Mouse (Mus musculus) telencephalon, adult 2 months (tissue): Measurements from ENCODE around the gene Nfya.
"Not testable (repeated sequence)": the region's sequence is repeated elsewhere in the genome, so short reads cannot be mapped to it uniquely, and the experiment has no call there.

Experiments
- DNase-seq: peaks from one replicate; pipeline ENCODE4 v3.0.0-alpha.2; 2011; ENCODE audit warnings: low read depth, low spot score

Gene Nfya

DNA sequence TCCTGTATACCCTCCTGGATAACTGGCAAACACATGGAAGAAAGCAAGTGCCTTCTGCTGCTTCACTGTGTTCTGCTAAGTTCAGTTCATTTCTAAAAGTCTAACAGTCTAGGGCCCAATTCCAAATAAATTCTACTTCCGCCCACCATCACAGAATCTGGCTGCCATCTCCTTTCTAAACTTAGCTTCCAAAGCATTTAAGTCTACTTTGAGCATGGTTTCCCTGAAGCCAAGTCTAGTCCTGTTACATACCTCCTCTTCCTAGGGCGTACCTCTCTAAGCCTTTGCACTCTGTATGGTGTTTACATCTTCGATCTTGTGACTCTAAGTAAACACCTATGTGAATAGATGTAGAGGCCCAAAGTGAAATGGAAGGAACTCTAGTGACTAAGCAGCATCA lies 17.1 kb downstream of the Nfya start:
- peak; percentile 92 for DNase-seq

DNA sequence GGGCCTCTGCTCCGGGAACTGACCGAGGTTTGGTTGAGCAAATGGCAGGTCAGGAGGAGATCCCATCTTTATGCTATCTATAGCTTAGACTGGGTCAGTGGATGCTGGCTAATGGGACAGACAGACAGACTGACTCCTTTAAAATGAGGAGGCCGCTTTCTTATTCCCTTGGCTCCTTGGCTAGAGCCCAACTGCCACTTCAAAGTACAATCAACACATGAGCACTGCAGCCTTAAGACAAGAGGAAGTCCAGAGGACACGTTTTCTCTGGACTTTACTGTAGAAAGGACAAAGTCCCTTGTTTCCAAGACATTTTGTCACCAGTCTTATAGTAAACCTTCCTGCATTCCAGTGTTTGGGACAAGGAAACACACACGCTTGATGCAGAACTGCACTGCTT lies 18.3 kb downstream of the Nfya start:
- no peak for DNase-seq

DNA sequence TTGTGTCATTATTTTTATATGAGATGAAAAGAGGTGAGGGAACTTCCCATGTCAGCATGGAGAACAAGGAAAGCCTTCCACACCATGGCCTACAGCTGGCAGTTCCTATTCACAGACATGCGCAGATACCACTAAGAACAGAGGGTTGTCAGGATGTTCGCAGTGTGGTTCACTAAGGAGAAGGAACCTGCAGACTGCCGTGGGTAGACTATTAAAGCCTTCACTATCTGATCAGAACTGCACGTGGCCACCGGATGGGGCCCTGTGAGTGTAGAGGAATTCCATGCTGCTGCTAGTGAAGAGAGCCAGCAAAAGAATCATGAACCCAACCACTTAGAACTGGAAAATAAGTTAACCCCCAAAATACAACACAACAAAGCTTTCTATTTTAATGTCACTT lies 20.3 kb downstream of the Nfya start:
- no peak for DNase-seq

DNA sequence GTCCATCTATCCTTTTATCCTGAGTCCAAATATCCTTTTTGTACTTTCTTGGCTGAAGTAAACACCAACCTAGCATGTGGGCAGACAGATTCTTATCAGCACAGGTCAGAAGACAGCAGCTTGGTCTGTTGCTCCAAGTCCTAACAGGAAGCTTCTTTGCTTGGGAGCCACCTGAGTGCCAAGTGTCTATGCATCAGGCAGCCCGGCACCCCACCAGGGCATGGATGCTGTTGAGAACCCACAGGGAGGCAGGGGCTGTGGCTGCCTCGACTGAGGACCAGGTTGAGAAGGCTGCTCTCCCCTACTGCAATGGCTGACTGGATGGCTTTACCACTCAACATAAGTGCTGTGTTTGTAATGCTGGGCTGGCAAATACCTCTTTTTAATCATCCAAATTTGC lies 21.0 kb downstream of the Nfya start:
- no peak for DNase-seq

DNA sequence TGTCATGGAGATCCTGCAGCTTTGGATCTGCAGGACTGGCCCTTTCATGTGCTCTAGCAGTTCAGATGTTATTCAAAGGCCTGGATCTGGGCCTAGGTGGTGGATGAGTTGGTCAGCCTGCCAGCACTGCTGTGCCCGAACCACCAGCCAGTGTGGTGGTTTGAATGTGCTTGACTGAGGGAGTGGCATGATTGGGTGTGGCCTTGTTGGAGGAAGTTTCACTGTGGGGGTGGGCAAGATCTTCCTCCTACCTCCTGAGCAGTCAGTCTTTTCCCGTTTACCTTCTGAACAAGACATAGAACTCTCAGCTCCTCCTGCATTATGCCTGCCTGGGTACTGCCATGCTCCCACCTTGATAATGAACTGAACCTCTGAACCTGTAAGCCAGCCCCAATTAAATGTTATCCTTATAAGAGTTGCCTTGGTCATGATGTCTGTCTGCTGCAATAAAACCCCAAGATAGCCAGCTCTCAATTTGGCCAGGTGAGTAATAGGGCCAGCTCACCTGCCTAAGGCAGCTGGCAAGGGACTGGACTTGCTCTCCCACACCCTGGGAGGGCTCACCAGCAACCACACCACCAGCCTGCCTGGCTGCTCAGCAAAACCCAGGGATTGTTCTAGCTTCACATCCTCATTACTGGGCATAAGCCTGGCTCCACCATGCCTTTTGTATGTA lies 23.8 kb downstream of the Nfya start:
- no peak for DNase-seq

DNA sequence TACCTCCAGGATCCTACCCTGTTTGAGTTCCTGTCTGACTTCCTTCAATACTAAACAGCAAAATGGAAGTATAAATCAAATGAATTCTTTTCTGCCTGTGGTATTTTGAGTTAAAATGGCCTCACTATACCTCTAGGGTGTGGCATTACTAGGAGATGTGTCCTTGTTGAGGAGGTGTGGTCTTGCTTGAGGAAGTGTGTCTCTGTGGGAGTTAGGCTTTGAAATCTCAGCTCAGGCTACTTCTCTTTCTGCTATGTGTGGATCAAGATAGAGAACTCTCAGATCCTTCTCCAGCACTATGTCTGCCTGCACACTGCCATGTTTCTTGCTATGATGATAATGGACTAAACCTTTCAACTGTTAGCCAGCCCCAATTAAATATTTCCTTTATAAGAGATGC lies 30.7 kb downstream of the Nfya start:
- DNase-seq: no peak

DNA sequence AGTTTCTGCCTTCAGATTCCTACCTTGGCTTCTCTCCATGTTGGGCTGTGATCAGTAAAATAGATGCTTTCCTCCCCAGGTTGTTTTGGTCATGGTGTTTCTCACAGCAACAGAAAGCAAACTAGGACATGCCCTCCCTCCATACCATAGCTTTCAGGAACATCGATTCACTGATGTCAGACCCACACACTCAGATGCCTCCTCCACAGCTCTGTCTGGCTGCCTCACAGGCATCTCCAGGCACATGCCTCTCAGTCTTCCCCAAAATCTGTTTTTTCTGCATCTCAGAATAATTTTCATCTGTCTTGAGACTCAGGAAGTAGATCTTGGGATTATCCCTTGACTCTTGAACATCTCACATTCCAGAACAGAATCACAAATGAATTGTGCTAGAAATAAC lies 33.6 kb downstream of the Nfya start:
- peak; percentile 64 for DNase-seq

DNA sequence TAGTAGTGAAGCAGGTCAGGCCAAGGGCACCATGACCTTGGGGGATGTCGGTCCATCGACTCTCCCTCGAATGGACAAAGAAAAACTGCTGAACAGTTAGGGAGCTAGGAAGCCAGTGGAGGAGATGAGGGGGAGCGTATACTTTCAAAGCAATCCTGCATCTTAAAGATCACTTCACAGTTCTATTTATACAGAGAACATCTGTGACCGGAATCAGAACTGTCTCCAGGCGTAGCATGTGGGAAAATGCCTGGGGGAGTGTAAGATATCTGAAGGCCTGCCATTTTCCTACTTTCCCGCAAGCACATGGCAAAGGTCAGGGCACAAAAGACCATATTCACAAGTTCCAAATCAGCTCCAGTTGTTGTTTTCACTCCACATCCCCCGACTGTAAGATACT lies 36.7 kb downstream of the Nfya start:
- peak; percentile 66 for DNase-seq

DNA sequence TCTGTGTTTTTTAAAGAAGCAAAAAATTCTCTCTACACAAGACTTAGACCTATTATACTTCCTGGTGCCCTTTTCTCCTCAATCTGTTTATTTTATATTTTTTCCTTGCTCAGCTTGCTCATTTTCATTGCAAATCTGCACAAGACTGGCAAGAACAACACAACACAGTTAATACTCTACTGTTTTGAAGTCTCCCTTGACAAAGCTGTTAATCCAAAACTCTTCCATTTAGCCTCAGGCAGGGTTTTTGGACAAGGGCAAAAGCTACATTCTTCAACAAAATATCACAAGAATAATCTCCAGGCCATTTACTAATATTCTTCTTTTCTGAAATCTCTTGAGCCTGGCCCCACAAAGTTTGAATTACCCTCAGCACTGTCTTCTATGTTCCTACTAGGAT lies 38.1 kb downstream of the Nfya start:
- no peak for DNase-seq

DNA sequence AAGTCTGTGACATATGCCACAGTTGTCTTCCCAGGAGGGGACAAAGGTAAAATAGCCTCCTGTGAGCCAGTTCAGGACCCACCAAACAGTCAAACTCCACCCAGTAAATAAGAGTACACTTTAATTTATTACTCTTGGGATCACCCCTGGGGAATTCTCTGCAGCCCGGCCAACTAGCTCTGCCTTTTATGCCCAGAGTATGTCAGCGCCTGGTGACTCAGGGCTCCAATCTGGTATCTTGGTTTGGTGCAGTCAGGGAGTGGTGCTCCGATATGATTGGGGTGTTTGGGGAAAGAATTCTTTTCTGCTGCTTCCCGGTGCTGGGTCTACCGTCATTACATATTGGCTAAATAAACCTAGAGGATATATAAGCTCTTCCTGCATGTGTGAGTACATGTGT lies 42.9 kb downstream of the Nfya start:
- DNase-seq: no peak

DNA sequence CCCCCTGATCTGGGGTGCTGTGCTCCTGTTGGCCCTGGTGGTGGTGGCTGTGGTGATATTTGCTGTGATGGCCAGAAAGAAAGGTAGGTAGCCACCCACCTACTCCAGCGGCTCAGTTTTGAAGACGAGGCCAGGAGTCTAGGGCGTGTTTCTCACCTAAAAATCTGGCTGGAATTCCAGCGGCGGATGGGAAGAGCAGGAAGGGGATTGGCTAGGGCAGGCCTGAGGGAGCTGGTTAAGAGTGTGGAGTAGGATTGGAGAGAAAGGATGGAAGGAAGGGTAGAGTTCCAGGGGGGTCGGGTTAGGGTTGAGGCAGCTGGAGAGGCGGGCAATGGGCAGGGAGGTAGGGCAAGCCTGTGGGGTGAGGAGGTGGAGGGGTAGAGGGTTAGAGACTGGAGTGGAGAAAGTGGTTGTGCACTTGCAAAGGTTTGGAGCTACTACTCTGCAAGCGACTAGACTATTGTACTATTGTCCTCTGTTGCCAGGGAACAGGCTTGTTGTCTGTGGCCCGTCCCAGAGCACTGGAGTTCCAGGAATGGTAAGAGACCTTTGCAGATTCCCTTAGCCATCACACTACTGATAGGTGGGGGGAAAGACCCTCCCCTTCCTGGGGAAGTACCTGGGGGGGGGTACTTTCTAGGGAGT lies 44.1 kb downstream of the Nfya start:
- DNase-seq: no peak

DNA sequence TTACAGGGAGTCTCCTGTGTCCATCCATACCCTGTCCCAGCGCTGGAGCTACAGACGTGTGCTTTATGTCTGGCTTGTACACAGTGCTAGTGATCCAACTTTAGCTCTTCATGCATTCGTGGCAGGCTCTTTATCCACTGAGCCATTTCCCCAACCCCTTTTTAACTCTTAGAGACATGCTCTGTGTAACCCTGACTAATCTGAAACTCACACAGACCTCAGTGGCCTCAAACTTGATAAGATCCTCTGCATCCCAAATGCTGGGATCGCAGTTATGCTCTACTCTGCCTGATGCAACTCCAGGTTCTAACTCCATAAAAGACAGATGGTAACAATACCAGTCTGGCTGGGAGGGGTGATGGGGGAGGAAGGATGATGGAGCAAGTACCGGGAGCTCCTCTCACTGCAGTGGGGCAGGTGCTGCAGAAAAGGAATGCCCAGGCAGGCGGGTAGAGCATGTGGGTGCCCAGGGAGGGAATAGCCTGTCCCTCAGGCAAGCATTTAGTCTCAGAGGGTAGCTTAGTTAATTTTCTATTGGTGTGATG lies 46.2 kb downstream of the Nfya start:
- no peak for DNase-seq

DNA sequence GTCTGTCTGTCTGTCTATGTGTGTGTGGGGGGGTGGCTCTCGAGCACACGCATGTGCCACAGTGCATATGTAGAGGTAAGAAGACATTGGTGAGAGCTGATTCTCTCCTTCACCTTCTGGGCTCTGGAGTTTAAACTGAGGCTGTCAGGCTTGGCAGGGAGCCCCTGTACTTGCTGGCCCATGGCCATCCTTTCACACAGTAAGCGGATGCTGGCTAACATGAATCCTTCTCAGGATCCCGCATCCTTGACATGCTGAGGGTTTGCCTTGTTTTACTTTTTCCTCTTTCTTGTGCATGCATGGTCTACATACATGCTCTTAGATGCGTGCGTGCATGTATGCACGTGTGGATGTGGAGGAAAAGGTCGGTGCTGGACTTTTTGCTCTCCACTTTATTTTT lies 46.7 kb downstream of the Nfya start:
- DNase-seq: no peak

DNA sequence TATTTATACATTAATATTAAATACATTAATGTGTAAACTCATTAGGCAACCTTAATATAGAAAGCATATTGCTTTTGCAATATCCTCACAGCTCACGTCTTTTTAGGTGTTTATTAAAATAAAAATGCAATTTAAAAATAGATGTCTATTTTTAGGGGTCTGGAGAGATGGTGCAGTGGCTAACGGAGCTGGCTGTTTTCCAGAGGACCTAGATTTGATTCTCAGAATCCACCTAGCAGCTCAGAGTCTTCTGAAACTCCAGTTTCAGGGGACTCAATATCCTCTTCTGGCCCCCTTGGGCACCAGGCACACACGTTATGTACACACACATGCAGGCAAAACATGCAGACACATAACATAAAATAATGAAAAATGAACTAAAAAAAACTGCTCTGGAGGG lies 47.4 kb downstream of the Nfya start:
- DNase-seq: no peak

DNA sequence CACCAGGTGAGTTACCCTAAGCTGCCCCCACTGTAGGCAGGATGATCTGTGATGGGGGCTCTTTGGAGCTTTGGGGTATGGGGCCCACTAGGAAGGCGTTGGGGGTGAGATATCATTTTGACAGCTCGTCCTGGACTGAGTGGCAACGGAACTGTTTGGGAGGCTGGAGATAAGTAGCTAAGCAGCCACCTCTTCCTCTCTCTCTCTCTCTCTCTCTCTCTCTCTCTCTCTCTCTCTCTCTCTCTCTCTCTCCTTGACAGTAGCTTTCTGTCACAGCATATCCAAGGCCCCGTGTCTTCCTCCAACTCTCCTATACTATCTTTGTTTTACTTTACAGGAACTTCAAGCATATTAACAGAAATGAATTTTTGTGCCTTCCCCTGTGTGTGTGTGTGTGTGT lies 49.2 kb downstream of the Nfya start:
- DNase-seq: no peak

DNA sequence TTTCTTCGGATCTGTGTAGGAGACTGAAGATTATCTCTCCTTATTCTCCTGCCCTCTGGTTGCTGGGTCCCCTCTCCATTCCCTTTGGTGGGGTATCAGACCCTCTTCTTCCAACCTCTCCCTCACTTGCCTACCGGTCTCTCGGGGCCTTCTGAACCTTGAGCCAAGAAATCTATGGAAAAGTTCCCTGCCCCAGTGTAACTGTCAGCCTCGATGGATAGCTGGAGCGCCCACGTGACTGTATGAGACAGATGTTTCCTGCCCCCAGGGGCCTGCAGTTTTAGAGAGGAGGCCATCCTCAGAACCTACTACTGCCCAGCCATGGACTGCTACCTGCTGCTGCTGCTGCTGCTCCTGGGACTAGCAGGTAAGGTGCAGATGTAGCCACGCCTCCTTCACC lies 50.1 kb downstream of the Nfya start, which contains the start of gene Treml1:
TSS of gene Treml1 (plus strand) at position 301 of the 400 bp plus-strand sequence.
- no peak for DNase-seq

DNA sequence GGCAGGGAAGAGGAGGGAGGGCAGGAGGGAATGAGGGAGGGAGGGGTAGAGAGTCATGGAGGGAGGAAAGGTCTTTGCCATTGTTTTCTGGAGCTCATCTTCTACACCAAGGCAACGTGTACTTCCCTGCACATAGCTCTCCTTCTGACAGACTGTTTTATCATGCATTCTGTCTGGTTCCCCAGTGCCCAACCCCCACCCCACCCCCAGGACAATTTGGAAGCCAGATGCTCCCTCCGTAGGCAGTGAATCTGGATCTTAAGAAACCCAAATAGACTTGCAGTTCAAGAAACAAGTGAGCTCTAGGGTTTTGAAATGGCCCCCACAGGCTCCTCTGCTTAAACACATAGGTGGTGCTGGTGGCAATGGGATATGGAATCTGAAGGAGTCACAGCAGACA lies 51.8 kb downstream of the Nfya start:
- no peak for DNase-seq

DNA sequence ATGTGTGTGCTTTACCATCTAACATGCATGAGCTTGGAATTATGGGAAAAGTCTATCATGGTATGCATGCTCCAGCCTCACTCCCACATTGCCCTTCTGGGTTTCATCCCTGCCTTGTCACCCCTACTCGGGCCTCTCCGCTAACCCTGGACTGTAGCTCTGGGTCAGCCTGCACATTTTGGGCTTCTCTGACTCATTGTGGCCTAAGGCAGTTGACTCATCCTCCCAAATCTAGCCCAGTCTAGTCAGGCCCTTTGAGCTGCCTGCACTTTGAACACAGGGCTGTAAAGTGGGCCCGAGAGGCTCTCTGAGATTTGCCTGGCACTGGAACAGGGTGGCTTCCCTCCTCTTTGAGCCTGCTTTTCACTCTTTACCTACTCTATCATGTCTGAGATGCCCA lies 53.9 kb downstream of the Nfya start:
- no peak for DNase-seq

DNA sequence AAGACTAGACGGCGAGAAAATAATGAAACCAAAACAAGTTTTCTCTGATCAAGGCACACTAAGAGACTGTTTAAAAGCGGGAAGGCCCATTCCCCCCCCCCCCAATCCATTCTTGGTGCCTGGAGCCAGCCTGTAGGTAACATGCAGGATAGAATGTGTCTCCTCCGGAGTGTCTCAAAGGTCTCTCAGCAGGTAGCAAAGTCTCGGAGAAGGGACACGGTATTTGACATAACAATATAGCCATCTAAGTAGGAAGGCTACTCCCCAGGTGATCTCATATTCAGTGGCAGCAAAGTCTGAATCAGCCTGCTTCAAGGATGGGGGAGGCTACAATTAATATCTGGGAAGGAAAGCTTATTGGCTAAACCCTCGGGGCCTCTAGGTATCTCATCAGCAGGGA lies 56.7 kb downstream of the Nfya start:
- DNase-seq: not testable (repeated sequence)

DNA sequence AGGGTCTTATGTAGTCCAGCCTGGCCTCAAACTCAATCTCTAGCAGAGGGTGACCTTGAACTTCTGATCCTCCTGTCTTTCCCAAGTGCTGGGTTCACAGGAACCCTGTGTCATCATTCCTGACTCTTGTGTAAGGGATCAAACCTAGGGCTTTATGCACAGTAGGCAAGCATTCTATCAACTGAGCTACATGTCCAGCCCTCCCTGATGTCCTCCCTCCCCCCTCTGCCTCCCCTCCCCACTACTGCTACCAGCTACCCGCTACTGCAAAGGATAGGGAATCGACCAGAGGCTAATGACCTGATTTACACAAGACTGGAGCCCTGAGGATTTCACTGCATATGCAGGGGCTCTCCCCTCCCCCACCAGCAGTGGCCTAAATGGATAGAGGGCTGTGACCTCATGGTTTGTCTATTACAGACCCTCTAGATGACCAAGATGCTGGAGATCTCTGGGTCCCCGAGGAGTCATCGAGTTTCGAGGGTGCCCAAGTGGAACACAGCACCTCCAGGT lies 59.0 kb downstream of the Nfya start:
- DNase-seq: no peak

DNA sequence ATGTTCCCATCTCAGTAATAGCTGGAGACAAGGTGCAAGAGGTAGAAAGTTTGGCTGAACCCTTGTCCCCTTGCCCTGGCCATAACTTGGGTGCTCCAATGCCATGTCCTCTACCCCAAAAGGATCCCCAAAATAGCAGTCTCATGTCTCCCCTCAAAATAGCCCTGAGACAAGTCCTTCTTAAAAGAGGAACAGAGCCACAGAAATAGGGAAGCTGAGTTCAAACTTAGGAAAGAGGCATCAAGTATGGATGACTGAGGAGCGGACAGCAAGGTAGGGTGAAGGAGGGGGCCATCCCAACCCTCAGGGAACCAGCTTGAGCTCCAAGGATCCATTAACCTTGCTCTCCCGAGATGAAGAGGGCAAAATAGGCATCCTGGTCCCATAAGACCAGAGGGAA lies 62.4 kb downstream of the Nfya start:
- DNase-seq: no peak

DNA sequence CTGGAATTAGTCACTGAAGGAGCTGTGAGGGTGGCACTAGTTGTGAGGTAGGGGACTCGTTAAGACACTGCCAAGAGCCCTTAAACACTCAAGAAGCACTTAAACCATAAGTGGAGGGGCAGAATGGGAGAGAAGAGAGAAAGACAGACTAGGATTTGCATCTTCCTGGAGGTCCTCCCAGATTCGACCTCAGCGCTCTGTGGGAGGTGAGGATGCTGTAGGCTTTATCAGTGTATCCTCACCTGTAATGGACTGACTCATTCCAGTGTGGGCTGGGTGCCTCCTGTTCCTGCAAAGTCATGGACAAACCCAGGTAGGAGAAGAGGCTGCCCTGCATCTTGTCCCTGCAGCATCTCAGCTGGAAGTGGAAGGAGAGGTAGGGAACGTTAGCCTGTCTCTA lies 62.9 kb downstream of the Nfya start:
- no peak for DNase-seq

DNA sequence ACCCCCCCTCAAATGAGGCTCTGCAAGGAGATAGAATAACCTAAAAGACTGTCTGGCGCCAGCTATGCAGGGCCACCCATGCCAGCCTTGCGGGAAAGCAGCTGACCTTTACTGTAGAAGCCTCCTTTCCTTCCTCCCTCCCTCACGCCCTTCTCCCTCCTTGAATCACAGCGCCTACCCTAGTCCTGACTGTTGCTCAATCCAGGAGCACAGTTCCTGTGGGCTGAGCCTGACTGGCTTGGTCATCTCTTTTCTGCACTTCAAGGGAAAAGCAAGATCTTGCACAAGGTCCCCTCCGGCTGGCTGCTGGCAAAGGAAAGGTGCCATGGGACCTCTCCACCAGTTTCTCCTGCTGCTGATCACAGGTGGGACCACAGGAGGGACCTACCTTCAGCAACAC lies 63.5 kb downstream of the Nfya start, which contains the start of gene Trem2:
TSS of gene Trem2 (plus strand) at position 171 of the 400 bp plus-strand sequence.
- DNase-seq: no peak
